Mouse (Mus musculus): ENCODE data around the gene Afap1l2. TPM values are rescaled to one million over a fixed set of nuclear protein-coding genes. Genes with fewer than 3 reads are reported as not detected.

Afap1l2 gene
- polyA plus RNA-seq, 1 experiment = 15.2 TPM

DNA sequence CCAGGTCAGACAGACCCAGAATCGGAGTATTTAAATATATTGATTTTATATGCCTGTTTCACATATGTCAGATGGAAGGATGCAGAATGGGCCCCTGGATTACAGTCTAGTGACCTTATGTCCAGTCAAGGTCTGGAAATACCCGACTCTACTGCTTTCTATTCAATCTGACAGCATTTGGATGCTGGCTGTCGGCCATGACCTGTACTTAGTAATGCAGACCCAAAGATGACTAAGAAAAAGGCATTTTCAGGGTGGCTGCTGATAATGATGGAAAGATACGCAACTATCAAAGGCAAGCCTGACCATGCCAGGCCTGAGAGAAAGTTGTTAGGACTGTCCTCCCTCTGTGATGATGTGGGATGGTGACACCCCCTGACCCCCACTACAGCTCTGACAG is 14.3 kb downstream of the Afap1l2 start:
- TF ChIP-seq E2F4 (IDR thresholded peaks at IDR 0.05; ENCODE audit: insufficient read depth) = no peak
- Histone ChIP-seq H3ac (ENCODE audit: control insufficient read depth, insufficient read length) (no peak overlapping the region), H3K27me3 (ENCODE audit: control insufficient read depth, insufficient read depth, insufficient read length) (no peaks in the 10 kb centered on the region), H3K4me3 (no peak overlapping the region), H3K79me2 (ENCODE audit: control insufficient read depth, insufficient read depth) (no peaks in the 10 kb centered on the region), H3K36me3 (ENCODE audit: control insufficient read depth, insufficient read depth) (no peaks in the 10 kb centered on the region), H3K4me2 (ENCODE audit: low read depth) (peak overlapping the region; percentile 44)

DNA sequence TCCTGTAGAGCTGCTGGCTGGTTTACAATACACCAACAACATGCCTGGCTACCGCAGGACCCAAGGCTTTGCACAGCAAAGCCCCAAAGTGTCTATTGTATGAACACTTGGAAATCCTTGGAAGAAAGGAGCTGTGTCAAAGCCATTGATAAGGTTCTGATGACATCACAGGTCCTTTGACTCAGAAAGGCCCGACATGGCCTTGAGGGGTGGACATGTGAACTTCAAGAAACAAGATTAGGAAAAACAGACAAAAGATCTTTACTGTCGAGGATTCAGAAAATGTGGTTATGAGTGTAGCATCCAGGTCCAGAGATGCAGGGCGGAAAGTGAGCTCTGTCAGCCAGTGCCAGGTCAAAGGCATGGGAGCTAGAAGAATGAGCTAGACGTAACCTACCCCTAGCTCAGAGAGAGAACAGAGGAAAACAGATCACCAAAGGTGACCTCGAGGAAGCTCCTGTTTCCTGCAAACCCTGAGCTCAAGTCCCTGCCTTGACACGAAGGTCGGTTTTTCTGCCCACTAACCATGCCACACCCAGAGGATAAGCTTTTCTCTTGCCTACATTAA is 15.0 kb downstream of the Afap1l2 start:
- Histone ChIP-seq H3K79me2 (ENCODE audit: control insufficient read depth, insufficient read depth) (no peaks in the 10 kb centered on the region), H3K36me3 (ENCODE audit: control insufficient read depth, insufficient read depth) (no peaks in the 10 kb centered on the region), H3K27me3 (ENCODE audit: control insufficient read depth, insufficient read depth, insufficient read length) (no peaks in the 10 kb centered on the region), H3K4me3 (no peak overlapping the region), H3K4me2 (ENCODE audit: low read depth) (peak overlapping the region; percentile 37), H3ac (ENCODE audit: control insufficient read depth, insufficient read length) (no peak overlapping the region)
- TF ChIP-seq MYOG (IDR thresholded peaks at IDR 0.05; ENCODE audit: control insufficient read depth in 1 of 3, insufficient read depth in 1 of 3, insufficient read length in 2 of 3, low read depth in 2 of 3) (no peak), REST (IDR thresholded peaks at IDR 0.05; ENCODE audit: insufficient read depth, insufficient read length) (no peak), POLR2AphosphoS2 (IDR thresholded peaks at IDR 0.05; ENCODE audit: insufficient read length, low read depth) (no peak), USF1 (IDR thresholded peaks at IDR 0.05; ENCODE audit: low read depth) (no peak), E2F4 (IDR thresholded peaks at IDR 0.05; ENCODE audit: insufficient read depth) (no peak), POLR2A (IDR thresholded peaks at IDR 0.05; ENCODE audit: insufficient read length, low read depth) (no peak)

DNA sequence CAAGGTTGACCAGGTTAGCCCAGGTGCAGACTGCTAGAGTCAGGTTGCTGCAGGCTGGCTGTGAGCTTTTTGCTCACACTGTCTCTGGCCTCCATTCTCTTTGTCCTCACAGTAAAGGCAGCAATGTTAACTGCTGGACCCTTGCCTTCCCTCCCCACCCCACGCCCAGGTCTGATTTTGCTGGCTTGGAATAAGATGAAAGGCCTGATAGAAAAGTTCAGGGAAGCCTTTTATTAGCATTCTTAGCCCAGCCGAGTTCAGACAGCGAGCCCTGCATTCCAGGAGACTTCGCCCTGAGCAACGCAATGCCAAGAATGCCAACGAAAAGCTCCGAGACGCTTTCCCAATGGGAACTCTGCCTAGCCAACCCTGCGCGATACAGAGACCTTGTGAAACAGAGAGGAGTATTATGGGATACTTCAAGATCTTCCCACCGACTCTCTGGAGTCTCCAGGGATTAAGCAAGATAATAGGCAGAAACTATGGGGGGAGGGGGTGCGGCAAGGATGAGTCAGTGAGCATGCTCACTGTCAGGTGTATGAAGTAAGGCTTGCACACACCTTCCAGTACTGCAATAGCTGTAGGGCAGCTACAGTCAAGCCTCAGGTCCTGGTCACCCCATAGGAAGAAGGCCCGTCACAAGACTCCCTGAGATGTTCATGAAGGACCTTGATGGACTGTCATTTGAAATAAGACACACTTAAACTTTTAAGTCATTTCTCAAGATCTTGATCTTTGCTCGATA is 17.5 kb downstream of the Afap1l2 start:
- Histone ChIP-seq H3ac (ENCODE audit: control insufficient read depth, insufficient read length) (no peak overlapping the region), H3K4me3 (no peak overlapping the region), H3K79me2 (ENCODE audit: control insufficient read depth, insufficient read depth) (no peaks in the 10 kb centered on the region), H3K27me3 (ENCODE audit: control insufficient read depth, insufficient read depth, insufficient read length) (no peaks in the 10 kb centered on the region), H3K4me2 (ENCODE audit: low read depth) (peak overlapping the region; percentile 18), H3K36me3 (ENCODE audit: control insufficient read depth, insufficient read depth) (no peaks in the 10 kb centered on the region)
- no peak for TF ChIP-seq E2F4 (IDR thresholded peaks at IDR 0.05; ENCODE audit: insufficient read depth)
- TF ChIP-seq REST (IDR thresholded peaks at IDR 0.05; ENCODE audit: insufficient read depth, insufficient read length) = no peak
- TF ChIP-seq POLR2A (IDR thresholded peaks at IDR 0.05; ENCODE audit: insufficient read length, low read depth) = no peak
- no peak for TF ChIP-seq MYOD1 (IDR thresholded peaks at IDR 0.05; ENCODE audit: control insufficient read depth in 1 of 3, insufficient read length in 2 of 3, low read depth in 2 of 3)
- no peak for TF ChIP-seq CEBPB (IDR thresholded peaks at IDR 0.05; ENCODE audit: insufficient read depth, poor library complexity, severe bottlenecking)
- TF ChIP-seq MYOG (IDR thresholded peaks at IDR 0.05; ENCODE audit: control insufficient read depth in 1 of 3, insufficient read depth in 1 of 3, insufficient read length in 2 of 3, low read depth in 2 of 3) = no peak
- no peak for TF ChIP-seq TCF3 (IDR thresholded peaks at IDR 0.05; ENCODE audit: insufficient read length, low read depth)

DNA sequence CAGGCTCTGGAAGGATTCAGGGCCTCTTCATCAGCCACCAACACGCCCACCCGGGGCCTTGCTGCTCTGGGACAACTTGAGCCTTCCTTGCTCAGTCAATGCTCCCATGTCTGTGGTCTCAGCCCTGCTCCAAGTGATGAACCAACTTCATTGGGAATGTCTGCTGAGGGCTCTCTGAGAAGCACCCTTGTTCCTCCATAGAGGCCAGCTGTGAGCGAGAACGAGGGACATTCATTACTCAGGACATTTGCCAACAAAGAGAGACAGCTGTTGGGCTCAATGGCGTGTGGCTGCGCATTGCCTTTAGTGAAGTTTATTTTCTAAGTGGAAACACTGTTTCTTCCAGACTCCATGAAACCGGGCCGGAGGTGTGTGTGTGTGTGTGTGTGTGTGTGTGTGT is 18.9 kb downstream of the Afap1l2 start:
- Histone ChIP-seq H3ac (ENCODE audit: control insufficient read depth, insufficient read length) (no peak overlapping the region), H3K4me3 (no peak overlapping the region), H3K27me3 (ENCODE audit: control insufficient read depth, insufficient read depth, insufficient read length) (no peaks in the 10 kb centered on the region), H3K79me2 (ENCODE audit: control insufficient read depth, insufficient read depth) (no peaks in the 10 kb centered on the region), H3K4me2 (ENCODE audit: low read depth) (no peak overlapping the region), H3K36me3 (ENCODE audit: control insufficient read depth, insufficient read depth) (no peaks in the 10 kb centered on the region)
- TF ChIP-seq MYOD1 (IDR thresholded peaks at IDR 0.05; ENCODE audit: control insufficient read depth in 1 of 3, insufficient read length in 2 of 3, low read depth in 2 of 3) (peak in 1 of 3 experiments; percentile 16), USF1 (IDR thresholded peaks at IDR 0.05; ENCODE audit: low read depth) (no peak), MYOG (IDR thresholded peaks at IDR 0.05; ENCODE audit: control insufficient read depth in 1 of 3, insufficient read depth in 1 of 3, insufficient read length in 2 of 3, low read depth in 2 of 3) (peak in 1 of 3 experiments; percentile 37)

DNA sequence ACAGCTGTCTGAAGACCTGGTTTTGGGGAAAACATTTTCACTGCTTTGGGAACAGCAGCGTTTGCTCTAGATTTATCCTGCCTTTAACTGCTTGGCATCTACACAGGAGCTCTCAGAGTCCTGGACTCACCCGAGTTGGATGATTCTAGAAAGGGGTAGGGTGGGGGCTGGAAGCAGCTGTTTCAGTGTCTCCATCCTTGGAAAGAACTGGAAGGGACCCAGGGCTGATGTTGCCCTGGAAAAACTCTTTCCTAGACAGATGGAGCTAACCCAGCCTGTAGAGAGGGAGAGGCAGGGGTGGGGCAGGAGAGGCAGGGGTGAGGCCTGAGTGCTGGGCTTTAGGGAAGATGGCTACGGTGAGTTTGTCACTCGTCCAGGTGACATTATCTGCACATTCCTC is 23.8 kb downstream of the Afap1l2 start:
- Histone ChIP-seq H3K79me2 (ENCODE audit: control insufficient read depth, insufficient read depth) (no peaks in the 10 kb centered on the region), H3K4me3 (no peak overlapping the region), H3K36me3 (ENCODE audit: control insufficient read depth, insufficient read depth) (no peaks in the 10 kb centered on the region), H3ac (ENCODE audit: control insufficient read depth, insufficient read length) (no peak overlapping the region), H3K27me3 (ENCODE audit: control insufficient read depth, insufficient read depth, insufficient read length) (no peaks in the 10 kb centered on the region), H3K4me2 (ENCODE audit: low read depth) (no peak overlapping the region)
- TF ChIP-seq MAX (IDR thresholded peaks at IDR 0.05; ENCODE audit: low read depth) = no peak
- no peak for TF ChIP-seq USF1 (IDR thresholded peaks at IDR 0.05; ENCODE audit: low read depth)
- TF ChIP-seq E2F4 (IDR thresholded peaks at IDR 0.05; ENCODE audit: insufficient read depth) = no peak
- no peak for TF ChIP-seq TCF3 (IDR thresholded peaks at IDR 0.05; ENCODE audit: insufficient read length, low read depth)
- TF ChIP-seq REST (IDR thresholded peaks at IDR 0.05; ENCODE audit: insufficient read depth, insufficient read length) = no peak
- no peak for TF ChIP-seq MYOG (IDR thresholded peaks at IDR 0.05; ENCODE audit: control insufficient read depth in 1 of 3, insufficient read depth in 1 of 3, insufficient read length in 2 of 3, low read depth in 2 of 3)
- no peak for TF ChIP-seq POLR2AphosphoS2 (IDR thresholded peaks at IDR 0.05; ENCODE audit: insufficient read length, low read depth)
- TF ChIP-seq POLR2A (IDR thresholded peaks at IDR 0.05; ENCODE audit: insufficient read length, low read depth) = no peak
- no peak for TF ChIP-seq MYOD1 (IDR thresholded peaks at IDR 0.05; ENCODE audit: control insufficient read depth in 1 of 3, insufficient read length in 2 of 3, low read depth in 2 of 3)

DNA sequence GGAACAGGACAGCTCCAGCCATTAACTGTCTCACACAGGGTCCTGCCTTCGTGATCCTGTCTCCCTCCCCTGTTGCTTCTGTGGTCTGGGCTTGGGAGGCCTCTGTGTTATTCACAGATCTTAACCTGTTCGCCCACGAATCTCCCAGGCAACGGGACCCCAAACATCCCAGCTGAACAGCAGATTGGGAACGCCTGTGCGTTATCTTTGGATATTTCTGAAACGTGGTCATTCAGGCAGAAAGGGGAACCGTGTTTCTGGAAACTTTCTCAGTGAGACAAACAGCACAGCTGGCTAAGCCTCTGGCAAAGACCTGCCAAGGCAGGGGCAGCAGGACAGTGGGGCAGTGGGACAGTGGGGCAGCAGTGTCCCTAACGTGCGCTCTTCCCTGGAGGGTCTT is 24.3 kb downstream of the Afap1l2 start:
- Histone ChIP-seq H3K27me3 (ENCODE audit: control insufficient read depth, insufficient read depth, insufficient read length) (no peaks in the 10 kb centered on the region), H3K79me2 (ENCODE audit: control insufficient read depth, insufficient read depth) (no peaks in the 10 kb centered on the region), H3ac (ENCODE audit: control insufficient read depth, insufficient read length) (no peak overlapping the region), H3K4me2 (ENCODE audit: low read depth) (no peak overlapping the region), H3K4me3 (no peak overlapping the region), H3K36me3 (ENCODE audit: control insufficient read depth, insufficient read depth) (no peaks in the 10 kb centered on the region)
- TF ChIP-seq TCF3 (IDR thresholded peaks at IDR 0.05; ENCODE audit: insufficient read length, low read depth) = no peak
- TF ChIP-seq MAX (IDR thresholded peaks at IDR 0.05; ENCODE audit: low read depth) = no peak
- no peak for TF ChIP-seq E2F4 (IDR thresholded peaks at IDR 0.05; ENCODE audit: insufficient read depth)
- no peak for TF ChIP-seq TCF12 (IDR thresholded peaks at IDR 0.05; ENCODE audit: insufficient read depth, poor library complexity, severe bottlenecking)
- no peak for TF ChIP-seq POLR2A (IDR thresholded peaks at IDR 0.05; ENCODE audit: insufficient read length, low read depth)
- TF ChIP-seq USF1 (IDR thresholded peaks at IDR 0.05; ENCODE audit: low read depth) = no peak
- no peak for TF ChIP-seq POLR2AphosphoS2 (IDR thresholded peaks at IDR 0.05; ENCODE audit: insufficient read length, low read depth)
- TF ChIP-seq REST (IDR thresholded peaks at IDR 0.05; ENCODE audit: insufficient read depth, insufficient read length) = no peak
- no peak for TF ChIP-seq SRF (IDR thresholded peaks at IDR 0.05; ENCODE audit: control insufficient read depth, insufficient read length, low read depth)
- no peak for TF ChIP-seq CEBPB (IDR thresholded peaks at IDR 0.05; ENCODE audit: insufficient read depth, poor library complexity, severe bottlenecking)
- TF ChIP-seq MYOD1 (IDR thresholded peaks at IDR 0.05; ENCODE audit: control insufficient read depth in 1 of 3, insufficient read length in 2 of 3, low read depth in 2 of 3) = no peak
- no peak for TF ChIP-seq MYOG (IDR thresholded peaks at IDR 0.05; ENCODE audit: control insufficient read depth in 1 of 3, insufficient read depth in 1 of 3, insufficient read length in 2 of 3, low read depth in 2 of 3)
